Mouse (Mus musculus) midbrain, embryonic 13.5 days (tissue): ENCODE measurements around the gene Mylk. TPM values are rescaled to one million over a fixed set of nuclear protein-coding genes. Genes with fewer than 3 reads are reported as not detected.

Experiments
- ATAC-seq: fragments of 200-750 bp; cut with Nextera tagmentation; 2 replicates; pipeline ENCODE4 v1.8.0; 2017; ENCODE audit warnings: mild to moderate bottlenecking, moderate TSS enrichment, moderate library complexity
- H3K27ac ChIP-seq: fragments of 300-500 bp; sonication (generic); 2 replicates; pipeline ENCODE4 v1.5.1; 2015; ENCODE audit warnings: inconsistent platforms, mild to moderate bottlenecking, moderate library complexity
- H3K27me3 ChIP-seq: fragments of 300-500 bp; sonication (generic); 2 replicates; pipeline ENCODE4 v1.6.1; 2015; ENCODE audit warnings: mild to moderate bottlenecking, inconsistent platforms
- H3K36me3 ChIP-seq: fragments of 300-500 bp; sonication (generic); 2 replicates; pipeline ENCODE4 v1.6.1; 2015; ENCODE audit warnings: mild to moderate bottlenecking, inconsistent platforms
- H3K4me1 ChIP-seq: fragments of 300-500 bp; sonication (generic); replicated peaks from 2 replicates; pipeline ENCODE4 v1.6.1; 2015; ENCODE audit warnings: inconsistent platforms
- H3K4me2 ChIP-seq: fragments of 300-500 bp; sonication (generic); replicated peaks from 2 replicates; pipeline ENCODE4 v1.6.1; 2015; ENCODE audit warnings: moderate library complexity, mild to moderate bottlenecking, inconsistent platforms
- H3K4me3 ChIP-seq: fragments of 300-500 bp; sonication (generic); replicated peaks from 2 replicates; pipeline ENCODE4 v1.5.1; 2015; ENCODE audit warnings: mild to moderate bottlenecking, inconsistent platforms
- H3K9ac ChIP-seq: fragments of 300-500 bp; sonication (generic); replicated peaks from 2 replicates; pipeline ENCODE4 v1.6.1; 2015; ENCODE audit warnings: mild to moderate bottlenecking, inconsistent platforms
- H3K9me3 ChIP-seq: fragments of 300-500 bp; sonication (generic); 2 replicates; pipeline ENCODE4 v1.6.1; 2016; ENCODE audit warnings: mild to moderate bottlenecking, inconsistent platforms
- WGBS: fragments of 180-500 bp; shearing (Covaris S2); methylation state at CpG from one replicate; pipeline ENCODE4 v1.1.7; 2015; 5-methylcytosine and 5-hydroxymethylcytosine counted together
- polyA plus RNA-seq: library from polyadenylated mRNA; unstranded; fragments of >200 nt; fragmentation: Nextera tagmentation; extraction: Ambion mirVana; gene quantifications from 2 replicates; pipeline ENCODE4 v1.2.1, GENCODE M21; 2015

Mylk gene
- polyA plus RNA-seq, 1 experiment from 2014 or later = 3.7 TPM

DNA sequence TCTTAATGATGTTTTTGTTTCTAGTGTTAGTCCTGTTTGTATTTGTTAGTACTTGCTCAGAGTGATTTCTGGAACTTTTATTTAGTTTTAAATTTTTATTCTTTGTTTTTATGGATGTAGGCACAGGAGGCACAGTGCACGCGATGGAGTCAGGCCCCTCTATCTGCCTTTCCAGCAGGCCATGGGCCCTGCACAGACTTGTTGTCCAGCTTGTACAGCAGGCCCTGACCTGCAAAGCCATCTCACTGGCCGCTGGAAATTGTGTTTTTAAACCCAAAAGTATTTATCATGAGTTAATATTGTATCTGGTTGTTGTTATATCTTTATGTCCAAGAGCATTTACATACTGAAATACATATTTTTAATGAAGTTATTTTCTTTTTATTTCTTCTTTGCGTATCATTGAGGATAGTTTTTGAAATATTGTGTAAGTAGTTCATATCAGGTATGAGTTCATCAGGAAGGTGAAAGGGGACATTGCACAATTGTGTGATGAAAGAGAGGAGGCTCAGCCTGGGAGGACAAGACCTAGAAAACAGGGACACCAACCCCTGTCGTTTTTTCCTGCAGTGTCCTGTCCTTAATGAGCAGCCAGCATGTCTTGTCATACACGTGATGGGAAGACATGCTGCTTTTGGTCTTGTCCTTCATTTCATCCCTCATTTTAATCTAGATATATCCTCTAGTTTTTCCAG, 301.2 kb downstream of the Mylk start:
- H3K4me2 ChIP-seq = no peak overlapping the region
- no peak overlapping the region for H3K27ac ChIP-seq
- peaks cover 15% of the 10 kb centered on the region; the same call in 1 of the 2 replicates for H3K36me3 ChIP-seq
- H3K9ac ChIP-seq = no peak overlapping the region
- 78% methylated on average over 6 of the region's 6 CpGs for WGBS
- peaks cover 20% of the 10 kb centered on the region for H3K4me1 ChIP-seq
- no peak for ATAC-seq
- H3K4me3 ChIP-seq = no peak overlapping the region
- no peaks in the 10 kb centered on the region for H3K27me3 ChIP-seq
- H3K9me3 ChIP-seq = no peaks in the 10 kb centered on the region

DNA sequence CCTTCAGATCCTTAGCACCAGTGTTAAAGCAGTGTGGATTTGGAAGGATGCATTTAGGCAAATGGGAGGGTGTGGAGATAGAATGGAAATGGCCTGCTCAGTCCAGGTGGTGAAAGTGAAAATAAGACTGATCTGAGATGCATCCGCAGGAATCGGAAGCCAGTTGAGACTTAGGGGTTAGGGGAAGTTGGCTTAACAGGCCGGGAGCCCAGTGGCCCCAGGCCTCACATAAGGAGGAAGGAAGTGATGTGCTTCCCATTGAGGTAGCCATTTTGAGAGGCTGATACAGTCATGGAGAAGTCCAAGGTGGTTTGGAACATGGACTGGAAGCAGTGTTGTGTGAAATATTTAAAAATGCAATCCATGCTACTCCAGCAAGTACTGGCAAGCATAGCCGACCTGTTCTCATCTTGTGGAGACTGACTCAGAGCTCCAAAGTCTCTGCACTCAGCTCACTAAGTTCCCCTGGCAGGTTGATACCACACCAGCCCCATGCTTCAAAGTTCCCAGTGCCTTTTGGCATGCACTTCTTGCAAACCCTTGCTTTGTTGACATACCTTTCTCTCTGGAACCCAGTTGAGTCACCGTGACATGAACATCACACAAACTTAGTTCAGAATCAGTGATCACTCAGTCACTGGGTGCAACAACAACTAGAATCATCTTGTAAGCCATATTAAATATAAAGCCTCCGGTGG, 302.4 kb downstream of the Mylk start:
- Histone ChIP-seq H3K27ac (no peak overlapping the region), H3K27me3 (no peaks in the 10 kb centered on the region), H3K9me3 (no peaks in the 10 kb centered on the region), H3K4me1 (peaks cover 23% of the 10 kb centered on the region), H3K4me2 (no peak overlapping the region), H3K9ac (no peak overlapping the region), H3K4me3 (no peak overlapping the region), H3K36me3 (0 out of 2 replicates have a peak, but pooled peaks cover 7% of the 10 kb centered on the region)
- ATAC-seq = no peak
- WGBS = 88% methylated on average over 6 of the region's 6 CpGs

DNA sequence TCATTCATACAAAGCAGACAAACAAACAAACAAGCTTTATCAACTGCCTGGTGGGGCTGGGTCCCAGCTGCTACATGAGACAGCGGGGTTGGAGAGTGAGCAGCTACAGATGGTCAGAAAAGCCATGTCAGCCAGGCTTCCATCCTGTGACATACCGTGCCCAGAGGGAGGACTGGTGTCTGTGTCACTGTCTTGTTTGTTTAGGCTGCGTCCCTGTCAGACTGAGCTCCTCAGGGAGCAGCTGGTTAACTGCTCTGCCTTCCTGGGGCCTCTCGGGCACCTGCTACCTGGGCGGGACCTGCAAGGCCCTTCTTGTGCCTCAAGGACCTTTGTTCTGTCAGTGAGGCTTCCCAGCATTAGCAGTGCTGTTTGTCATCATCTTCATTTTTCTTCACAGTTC, 306.1 kb downstream of the Mylk start:
- ATAC-seq = 0 out of 2 replicates have a peak, but pooled peaks have one; percentile 54
- Histone ChIP-seq H3K4me1 (peaks cover 23% of the 10 kb centered on the region), H3K36me3 (no peaks in the 10 kb centered on the region), H3K9ac (peak overlapping the region; percentile 11; the same call in 1 of the 2 replicates), H3K9me3 (no peaks in the 10 kb centered on the region), H3K27me3 (peaks cover 3% of the 10 kb centered on the region; the same call in 1 of the 2 replicates), H3K27ac (no peak overlapping the region), H3K4me2 (no peak overlapping the region), H3K4me3 (no peak overlapping the region)
- 42% methylated on average over 5 of the region's 5 CpGs for WGBS

Other genes starting within 250 kb of the Mylk start
- gene Kalrn, start 171.7 kb upstream of the Mylk start, polyA plus RNA-seq = 38.5 and 39.6 TPM in 2 replicates
- gene Ropn1, start 95.3 kb upstream of the Mylk start, polyA plus RNA-seq = not detected in 2 replicates
- 5.5 TPM in 2 replicates for gene Ccdc14, start 54.6 kb upstream of the Mylk start, polyA plus RNA-seq